Mouse (Mus musculus): ENCODE measurements at regions not wholly inside any gene's neighbourhood (a gene's known extent, or its start where the extent isn't known, plus 50 kb on each side); places are given as distances from the start of the nearest gene placed in this dataset.
"Not testable (repeated sequence)": the region's sequence is repeated elsewhere in the genome, so short reads cannot be mapped to it uniquely, and the experiment has no call there.

DNA sequence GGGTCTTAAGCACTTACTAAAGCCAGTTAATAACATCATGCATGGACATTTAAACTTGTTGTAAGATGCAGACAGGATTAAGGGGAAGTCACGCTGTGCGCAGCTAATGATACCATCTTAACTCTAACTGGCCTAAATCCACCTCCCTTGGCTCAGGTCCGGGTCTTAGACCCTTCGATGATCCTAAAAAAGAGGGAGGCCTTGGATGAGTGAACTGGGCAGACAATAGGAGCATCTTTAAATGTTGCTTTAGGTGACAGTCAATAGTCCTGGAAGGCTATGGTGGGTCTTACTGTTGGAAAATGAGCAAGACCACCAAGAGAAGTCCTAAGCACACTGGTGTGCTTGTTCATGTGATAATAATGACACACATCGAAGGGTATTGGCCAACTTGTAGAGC is 242.1 kb downstream of the Mef2c start:
- no peaks in the 10 kb centered on the region for H3K9me3 ChIP-seq (replicated peaks; ENCODE audit: control insufficient read depth, low read length)
- no peaks in the 10 kb centered on the region for H3K27me3 ChIP-seq (replicated peaks; ENCODE audit: control insufficient read depth, insufficient read depth, low read length)
- peaks cover 4% of the 10 kb centered on the region for H3K36me3 ChIP-seq (ENCODE audit: control insufficient read depth, insufficient read depth, low read length)
- H3K4me3 ChIP-seq (ENCODE audit: low read depth, low read length) = no peak overlapping the region
- peak overlapping the region; percentile 93 for H3K27ac ChIP-seq (ENCODE audit: low read depth, low read length)
- H3K4me2 ChIP-seq (ENCODE audit: low read length) = peak overlapping the region; percentile 62
- H3K4me1 ChIP-seq (ENCODE audit: control insufficient read depth, insufficient read depth, low read length) = peaks cover 19% of the 10 kb centered on the region
- ATAC-seq (no peak), DNase-seq (ENCODE audit: low spot score) (peak; percentile 52)
- 41% methylated on average over 5 of the region's 5 CpGs for WGBS
- H3K9ac ChIP-seq (ENCODE audit: low read length) = no peak overlapping the region

DNA sequence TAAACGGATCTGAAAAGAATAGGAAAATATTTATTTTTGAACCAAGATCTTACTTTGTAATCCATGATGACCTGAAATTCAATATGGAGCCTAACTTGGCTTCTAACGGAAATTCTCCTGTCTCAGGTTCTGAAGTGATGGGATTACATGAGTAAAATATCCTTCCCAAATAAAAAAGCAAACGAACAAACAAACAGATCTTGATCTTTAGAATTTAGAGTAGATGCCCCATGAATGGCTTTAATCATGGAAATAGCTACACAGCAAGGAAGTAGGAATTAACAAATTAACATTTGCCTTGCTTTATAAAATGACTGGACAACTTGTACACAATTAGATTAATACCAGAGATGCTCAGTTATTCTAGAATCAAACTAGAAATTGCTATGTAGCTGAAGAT is 243.8 kb downstream of the Mef2c start:
- peak; percentile 32 for DNase-seq (ENCODE audit: low spot score)
- 66% methylated on average over 3 of the region's 3 CpGs for WGBS
- Histone ChIP-seq H3K27ac (ENCODE audit: low read depth, low read length) (peak overlapping the region; percentile 40), H3K27me3 (replicated peaks; ENCODE audit: control insufficient read depth, insufficient read depth, low read length) (no peaks in the 10 kb centered on the region), H3K4me3 (ENCODE audit: low read depth, low read length) (no peak overlapping the region), H3K4me1 (ENCODE audit: control insufficient read depth, insufficient read depth, low read length) (peaks cover 17% of the 10 kb centered on the region), H3K36me3 (ENCODE audit: control insufficient read depth, insufficient read depth, low read length) (no peaks in the 10 kb centered on the region), H3K9ac (ENCODE audit: low read length) (no peak overlapping the region), H3K9me3 (replicated peaks; ENCODE audit: control insufficient read depth, low read length) (no peaks in the 10 kb centered on the region), H3K4me2 (ENCODE audit: low read length) (no peak overlapping the region)
- ATAC-seq = no peak

DNA sequence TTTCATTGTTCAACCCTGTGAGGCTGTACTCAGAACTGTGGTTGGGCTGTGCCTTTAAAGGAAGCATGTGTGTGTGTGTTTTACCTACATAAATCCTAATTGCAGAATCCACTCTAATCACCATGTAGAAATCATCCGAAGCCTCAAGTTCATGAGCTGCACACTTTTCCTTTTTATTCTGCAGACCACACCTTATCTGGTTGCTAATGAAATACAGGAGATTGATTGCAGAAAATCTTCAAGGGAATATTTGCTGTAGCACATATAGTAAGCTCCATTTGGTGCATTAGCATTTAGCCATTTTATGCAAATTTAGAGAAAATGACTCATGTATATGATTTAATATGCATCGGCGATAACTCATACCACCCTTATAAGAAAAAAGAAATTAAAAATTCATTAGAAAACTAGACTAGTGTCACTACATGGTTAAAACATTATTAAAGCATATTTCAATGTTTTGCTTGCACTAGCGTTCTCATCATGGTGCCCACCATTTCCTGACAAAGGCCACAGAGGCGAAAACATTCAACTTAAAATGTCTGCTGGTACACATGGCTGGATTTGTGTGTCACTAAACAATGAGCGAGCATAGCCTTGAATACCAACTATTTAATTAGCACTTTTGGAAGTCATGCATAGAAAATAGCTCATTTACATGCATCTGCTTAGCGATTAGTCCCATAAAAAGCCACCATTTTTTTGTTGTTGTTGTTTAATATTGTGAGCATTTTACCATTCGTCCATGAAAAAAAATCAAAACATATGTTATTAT is 245.7 kb downstream of the Mef2c start:
- ATAC-seq (peak; percentile 58), DNase-seq (ENCODE audit: low spot score) (peak; percentile 96)
- H3K4me2 ChIP-seq (ENCODE audit: low read length) = peak overlapping the region; percentile 37
- peak overlapping the region; percentile 33; the same call in 1 of the 2 replicates for H3K9ac ChIP-seq (ENCODE audit: low read length)
- no peaks in the 10 kb centered on the region for H3K36me3 ChIP-seq (ENCODE audit: control insufficient read depth, insufficient read depth, low read length)
- H3K4me1 ChIP-seq (ENCODE audit: control insufficient read depth, insufficient read depth, low read length) = peaks cover 17% of the 10 kb centered on the region
- WGBS = 14% methylated on average over 8 of the region's 8 CpGs
- no peaks in the 10 kb centered on the region for H3K9me3 ChIP-seq (replicated peaks; ENCODE audit: control insufficient read depth, low read length)
- no peaks in the 10 kb centered on the region for H3K27me3 ChIP-seq (replicated peaks; ENCODE audit: control insufficient read depth, insufficient read depth, low read length)
- H3K4me3 ChIP-seq (ENCODE audit: low read depth, low read length) = no peak overlapping the region
- H3K27ac ChIP-seq (ENCODE audit: low read depth, low read length) = peak overlapping the region; percentile 86

DNA sequence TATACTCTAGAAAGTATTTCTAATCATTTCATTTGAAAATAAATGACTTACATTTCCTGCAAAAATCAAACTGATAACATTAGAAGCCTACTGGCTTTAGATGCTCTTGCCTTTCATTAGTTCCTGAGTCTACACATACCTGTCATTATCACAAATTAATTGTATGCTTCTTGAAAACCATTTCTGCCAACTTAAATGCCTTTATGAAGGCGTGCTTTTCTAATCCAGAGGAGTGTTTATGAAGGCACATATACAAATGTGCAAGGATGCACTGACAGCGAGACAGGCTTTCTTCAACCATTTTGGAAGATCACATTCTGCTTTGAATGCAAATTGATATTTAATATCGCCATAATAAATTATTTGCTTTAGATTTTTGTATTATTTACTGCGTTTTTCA is 246.6 kb downstream of the Mef2c start:
- peak; percentile 56 for DNase-seq (ENCODE audit: low spot score)
- no peak for ATAC-seq
- no peaks in the 10 kb centered on the region for H3K27me3 ChIP-seq (replicated peaks; ENCODE audit: control insufficient read depth, insufficient read depth, low read length)
- no peak overlapping the region for H3K9ac ChIP-seq (ENCODE audit: low read length)
- WGBS = 27% methylated on average over 4 of the region's 4 CpGs
- no peaks in the 10 kb centered on the region for H3K36me3 ChIP-seq (ENCODE audit: control insufficient read depth, insufficient read depth, low read length)
- H3K4me1 ChIP-seq (ENCODE audit: control insufficient read depth, insufficient read depth, low read length) = peaks cover 15% of the 10 kb centered on the region
- H3K4me3 ChIP-seq (ENCODE audit: low read depth, low read length) = no peak overlapping the region
- peak overlapping the region; percentile 70 for H3K27ac ChIP-seq (ENCODE audit: low read depth, low read length)
- H3K4me2 ChIP-seq (ENCODE audit: low read length) = no peak overlapping the region
- H3K9me3 ChIP-seq (replicated peaks; ENCODE audit: control insufficient read depth, low read length) = no peaks in the 10 kb centered on the region

DNA sequence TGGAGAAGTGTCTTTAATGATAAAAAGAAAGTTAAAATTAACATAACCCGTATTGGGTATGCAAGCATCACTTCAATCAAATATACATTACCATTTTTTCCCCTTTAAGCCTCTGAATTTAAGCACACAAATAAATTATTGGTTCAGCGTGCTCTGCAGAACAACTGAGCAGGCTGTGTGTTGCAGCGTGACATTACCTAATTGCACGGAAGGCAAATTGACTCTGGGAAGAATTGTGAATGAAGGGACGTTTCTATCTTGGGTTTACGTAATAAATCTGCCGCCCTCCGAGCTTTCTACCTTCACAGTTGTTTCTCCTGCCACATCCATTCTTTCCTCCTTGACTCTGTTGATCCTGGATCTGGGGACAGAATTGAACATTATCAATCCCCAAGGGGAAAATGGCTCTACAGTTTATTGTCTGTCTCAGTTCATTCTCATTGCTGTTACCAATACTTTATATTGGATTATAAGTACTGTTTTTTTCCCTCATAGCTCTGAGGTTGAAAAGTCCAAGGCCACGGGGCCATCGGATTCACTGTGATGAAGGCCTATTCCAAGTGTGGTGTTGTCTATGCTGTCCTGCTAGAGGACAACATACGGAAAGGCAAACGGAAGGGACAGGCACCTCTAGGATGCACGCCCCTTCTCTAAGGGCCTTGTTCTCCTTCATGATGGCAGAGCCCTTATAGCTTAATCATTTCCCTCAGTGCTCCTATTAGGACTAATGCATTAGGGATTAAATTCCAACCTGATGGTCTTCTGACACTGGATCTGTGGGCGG is 256.7 kb downstream of the Mef2c start:
- Histone ChIP-seq H3K27me3 (replicated peaks; ENCODE audit: control insufficient read depth, insufficient read depth, low read length) (no peaks in the 10 kb centered on the region), H3K27ac (ENCODE audit: low read depth, low read length) (no peak overlapping the region), H3K4me3 (ENCODE audit: low read depth, low read length) (no peak overlapping the region), H3K9ac (ENCODE audit: low read length) (no peak overlapping the region), H3K9me3 (replicated peaks; ENCODE audit: control insufficient read depth, low read length) (no peaks in the 10 kb centered on the region), H3K36me3 (ENCODE audit: control insufficient read depth, insufficient read depth, low read length) (no peaks in the 10 kb centered on the region), H3K4me1 (ENCODE audit: control insufficient read depth, insufficient read depth, low read length) (no peaks in the 10 kb centered on the region), H3K4me2 (ENCODE audit: low read length) (no peak overlapping the region)
- 79% methylated on average over 14 of the region's 14 CpGs for WGBS
- DNase-seq (ENCODE audit: low spot score) (peak; percentile 21), ATAC-seq (no peak)

DNA sequence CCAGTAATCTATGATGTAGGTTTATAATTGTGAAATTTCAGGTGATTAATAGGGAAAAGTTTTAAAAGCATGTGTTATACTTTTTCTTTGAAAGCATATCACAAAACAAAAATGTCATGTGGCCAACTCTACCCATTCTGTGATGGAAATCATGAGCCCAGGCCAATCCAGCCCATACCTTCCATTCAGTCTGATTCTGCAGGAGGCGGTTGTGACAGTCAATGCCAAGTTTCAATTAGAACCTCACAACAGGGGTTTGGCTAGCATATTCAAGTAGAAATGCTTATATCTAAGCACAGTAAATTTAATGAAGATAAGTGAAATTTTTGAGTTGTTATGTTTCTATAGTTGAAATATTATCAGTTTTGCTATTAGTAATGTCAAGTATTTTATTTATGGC is 258.6 kb downstream of the Mef2c start:
- DNase-seq (ENCODE audit: low spot score) = peak; percentile 70
- H3K4me3 ChIP-seq (ENCODE audit: low read depth, low read length) = no peak overlapping the region
- no peaks in the 10 kb centered on the region for H3K36me3 ChIP-seq (ENCODE audit: control insufficient read depth, insufficient read depth, low read length)
- no peak overlapping the region for H3K27ac ChIP-seq (ENCODE audit: low read depth, low read length)
- H3K9me3 ChIP-seq (replicated peaks; ENCODE audit: control insufficient read depth, low read length) = no peaks in the 10 kb centered on the region
- no peaks in the 10 kb centered on the region for H3K27me3 ChIP-seq (replicated peaks; ENCODE audit: control insufficient read depth, insufficient read depth, low read length)
- no peak overlapping the region for H3K4me2 ChIP-seq (ENCODE audit: low read length)
- H3K9ac ChIP-seq (ENCODE audit: low read length) = no peak overlapping the region
- ATAC-seq = peak; percentile 52; the same call in 1 of the 2 replicates
- 43% methylated on average over 1 of the region's 1 CpGs for WGBS
- no peaks in the 10 kb centered on the region for H3K4me1 ChIP-seq (ENCODE audit: control insufficient read depth, insufficient read depth, low read length)

DNA sequence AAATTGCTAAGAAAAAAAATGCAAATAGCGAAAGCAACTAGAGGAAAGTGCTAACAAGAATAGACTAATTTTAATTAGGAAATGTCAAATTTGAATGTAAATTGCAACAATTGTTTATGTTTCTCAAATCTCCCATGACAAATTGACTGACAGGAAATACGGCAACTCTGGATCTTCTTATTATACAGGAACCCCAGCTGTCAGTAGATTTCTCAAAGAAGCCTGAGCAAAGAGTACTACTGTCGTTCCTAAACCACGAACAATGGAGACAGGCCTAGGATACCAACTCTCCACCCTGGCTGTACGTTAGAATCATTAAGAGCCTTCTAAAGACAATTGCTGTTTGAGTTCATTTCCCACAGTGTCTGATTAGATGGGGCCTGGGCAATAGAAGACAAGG is 259.5 kb downstream of the Mef2c start:
- not testable (repeated sequence) for H3K9ac ChIP-seq (ENCODE audit: low read length); H3K9me3 ChIP-seq (replicated peaks; ENCODE audit: control insufficient read depth, low read length); H3K4me1 ChIP-seq (ENCODE audit: control insufficient read depth, insufficient read depth, low read length); H3K4me3 ChIP-seq (ENCODE audit: low read depth, low read length); H3K27me3 ChIP-seq (replicated peaks; ENCODE audit: control insufficient read depth, insufficient read depth, low read length); H3K36me3 ChIP-seq (ENCODE audit: control insufficient read depth, insufficient read depth, low read length); H3K4me2 ChIP-seq (ENCODE audit: low read length)
- 29% methylated on average over 5 of the region's 5 CpGs for whole genome bisulfite sequencing
- peak; percentile 68 for DNase-seq (ENCODE audit: low spot score)
- H3K27ac ChIP-seq (ENCODE audit: low read depth, low read length) = 0 out of 2 replicates have a peak overlapping the region, but pooled peaks have one; percentile 9
- ATAC-seq = peak; percentile 69; the same call in 1 of the 2 replicates

DNA sequence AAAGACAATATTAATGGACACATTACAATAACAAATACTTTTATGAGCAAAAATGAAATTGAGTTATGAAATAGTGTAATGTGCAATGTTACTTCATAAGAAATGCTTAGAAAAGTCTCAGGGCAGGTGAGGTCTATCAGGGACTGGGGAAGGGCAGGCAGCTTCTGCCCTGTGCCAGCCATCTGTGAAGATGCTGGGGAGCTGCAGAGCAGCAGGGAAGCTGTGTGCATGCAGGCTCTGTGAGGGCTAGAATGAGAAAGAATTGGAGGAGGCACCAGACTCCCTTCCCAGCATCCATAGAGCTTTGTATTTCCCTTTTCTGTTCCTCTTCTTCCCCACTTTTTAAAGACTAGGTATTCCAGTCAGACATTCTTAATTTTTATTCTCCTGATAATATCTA is 281.8 kb downstream of the Mef2c start:
- H3K36me3 ChIP-seq (ENCODE audit: control insufficient read depth, insufficient read depth, low read length) = no peaks in the 10 kb centered on the region
- DNase-seq (ENCODE audit: low spot score) (peak; percentile 17), ATAC-seq (no peak)
- no peak overlapping the region for H3K9ac ChIP-seq (ENCODE audit: low read length)
- no peaks in the 10 kb centered on the region for H3K9me3 ChIP-seq (replicated peaks; ENCODE audit: control insufficient read depth, low read length)
- no peaks in the 10 kb centered on the region for H3K27me3 ChIP-seq (replicated peaks; ENCODE audit: control insufficient read depth, insufficient read depth, low read length)
- H3K4me3 ChIP-seq (ENCODE audit: low read depth, low read length) = no peak overlapping the region
- H3K4me1 ChIP-seq (ENCODE audit: control insufficient read depth, insufficient read depth, low read length) = no peaks in the 10 kb centered on the region
- no peak overlapping the region for H3K27ac ChIP-seq (ENCODE audit: low read depth, low read length)
- no peak overlapping the region for H3K4me2 ChIP-seq (ENCODE audit: low read length)

DNA sequence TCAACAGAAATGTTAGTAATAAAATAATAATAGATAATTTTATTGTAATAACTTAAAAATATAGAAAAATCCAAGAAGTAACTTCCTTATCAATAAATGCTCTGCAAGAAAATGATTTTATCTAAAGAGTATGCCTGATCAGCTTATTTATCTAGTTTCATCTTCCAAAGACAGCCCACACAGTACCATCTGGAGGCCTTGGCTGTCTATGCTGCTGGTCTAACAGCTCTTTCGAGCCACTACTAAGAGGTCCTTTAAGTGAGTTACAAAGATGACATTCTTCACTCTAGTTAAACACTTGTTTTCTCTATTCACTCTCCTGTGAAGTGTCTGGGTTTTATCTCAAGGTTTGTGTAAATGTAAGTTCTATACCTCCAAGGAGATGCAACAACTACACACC is 305.7 kb downstream of the Mef2c start:
- no peak overlapping the region for H3K9ac ChIP-seq (ENCODE audit: low read length)
- no peak overlapping the region for H3K4me2 ChIP-seq (ENCODE audit: low read length)
- no peak overlapping the region for H3K4me3 ChIP-seq (ENCODE audit: low read depth, low read length)
- H3K9me3 ChIP-seq (replicated peaks; ENCODE audit: control insufficient read depth, low read length) = no peaks in the 10 kb centered on the region
- H3K36me3 ChIP-seq (ENCODE audit: control insufficient read depth, insufficient read depth, low read length) = no peaks in the 10 kb centered on the region
- ATAC-seq = no peak
- H3K27me3 ChIP-seq (replicated peaks; ENCODE audit: control insufficient read depth, insufficient read depth, low read length) = no peaks in the 10 kb centered on the region
- no peak for DNase-seq (ENCODE audit: low spot score)
- H3K27ac ChIP-seq (ENCODE audit: low read depth, low read length) = no peak overlapping the region
- H3K4me1 ChIP-seq (ENCODE audit: control insufficient read depth, insufficient read depth, low read length) = no peaks in the 10 kb centered on the region
- WGBS = 77% methylated on average over 1 of the region's 1 CpGs
